Mouse (Mus musculus): ENCODE measurements at regions not wholly inside any gene's neighbourhood (a gene's known extent, or its start where the extent isn't known, plus 50 kb on each side); places are given as distances from the start of the nearest gene placed in this dataset.

GRCm38 (mm10) chr7:125104011-125104410 lies 340.5 kb upstream of the Kdm8 start:
- Histone ChIP-seq H3K4me1 (ENCODE audit: control insufficient read depth, insufficient read depth, insufficient read length, low read length) (no peaks in the 10 kb centered on the region), H3K27ac (replicated peaks; ENCODE audit: low read depth, low read length) (no peak overlapping the region), H3K4me3 (ENCODE audit: insufficient read depth, low read depth, low read length) (no peak overlapping the region)

GRCm38 (mm10) chr7:125112820-125113273 lies 331.6 kb upstream of the Kdm8 start:
- H3K4me1 ChIP-seq (ENCODE audit: control insufficient read depth, insufficient read depth, insufficient read length, low read length) = no peaks in the 10 kb centered on the region
- H3K4me3 ChIP-seq (ENCODE audit: insufficient read depth, low read depth, low read length) = no peak overlapping the region

GRCm38 (mm10) chr7:125115322-125115996 lies 329.0 kb upstream of the Kdm8 start:
- no peaks in the 10 kb centered on the region for H3K4me1 ChIP-seq (ENCODE audit: control insufficient read depth, insufficient read depth, insufficient read length, low read length)
- no peak overlapping the region for H3K4me3 ChIP-seq (ENCODE audit: insufficient read depth, low read depth, low read length)

More at GRCm38 (mm10) chr7:125112820-125113273, 331.6 kb upstream of the Kdm8 start:
- no peak overlapping the region for H3K27ac ChIP-seq (replicated peaks; ENCODE audit: low read depth, low read length)

DNA sequence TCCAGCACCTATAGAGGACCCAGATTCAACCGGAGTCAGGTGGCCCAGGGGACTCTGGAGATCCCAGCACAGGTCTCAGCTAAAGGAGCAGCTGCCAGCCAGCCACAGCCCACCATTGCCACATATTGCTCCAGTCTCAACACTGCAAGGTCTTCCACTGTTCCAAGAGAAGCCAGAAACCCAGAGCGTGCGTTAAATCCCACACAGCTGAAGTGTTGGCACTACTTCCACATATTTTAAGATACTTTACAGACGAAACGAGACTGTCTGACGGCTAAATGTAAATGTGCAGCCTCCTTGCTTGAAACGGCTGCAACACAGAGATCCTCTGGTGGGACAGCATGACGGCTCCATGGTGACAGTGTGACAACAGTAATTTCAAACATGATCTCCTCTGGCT lies 327.3 kb upstream of the Kdm8 start:
- Histone ChIP-seq H3K4me1 (ENCODE audit: control insufficient read depth, insufficient read depth, insufficient read length, low read length) (no peaks in the 10 kb centered on the region), H3K27ac (replicated peaks; ENCODE audit: low read depth, low read length) (no peak overlapping the region), H3K4me3 (ENCODE audit: insufficient read depth, low read depth, low read length) (no peak overlapping the region)

More at GRCm38 (mm10) chr7:125115322-125115996, 329.0 kb upstream of the Kdm8 start:
- no peak overlapping the region for H3K27ac ChIP-seq (replicated peaks; ENCODE audit: low read depth, low read length)

GRCm38 (mm10) chr7:125129187-125129586 lies 315.3 kb upstream of the Kdm8 start:
- Histone ChIP-seq H3K4me3 (ENCODE audit: insufficient read depth, low read depth, low read length) (no peak overlapping the region), H3K4me1 (ENCODE audit: control insufficient read depth, insufficient read depth, insufficient read length, low read length) (no peaks in the 10 kb centered on the region), H3K27ac (replicated peaks; ENCODE audit: low read depth, low read length) (no peak overlapping the region)

DNA sequence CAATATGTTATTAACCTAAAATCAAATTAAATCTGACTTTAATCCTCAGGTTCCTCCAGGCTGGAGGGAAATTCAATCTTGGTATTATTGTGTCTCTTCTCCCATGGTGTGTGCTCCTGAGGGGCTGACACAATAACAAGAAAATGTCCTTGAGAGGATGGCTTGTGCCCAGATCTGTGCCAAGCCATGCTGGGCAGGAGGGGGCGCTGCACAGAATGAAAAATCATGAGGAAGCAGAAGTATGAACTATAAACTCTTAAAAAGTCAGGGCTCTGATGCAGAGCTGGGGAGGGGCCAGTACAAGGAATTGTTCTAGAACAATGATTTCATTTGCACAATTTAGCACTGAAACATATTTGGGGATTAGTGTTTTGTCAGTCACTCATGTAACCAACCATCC lies 312.5 kb upstream of the Kdm8 start:
- Histone ChIP-seq H3K4me1 (ENCODE audit: control insufficient read depth, insufficient read depth, insufficient read length, low read length) (no peaks in the 10 kb centered on the region), H3K27ac (replicated peaks; ENCODE audit: low read depth, low read length) (no peak overlapping the region), H3K4me3 (ENCODE audit: insufficient read depth, low read depth, low read length) (no peak overlapping the region)

DNA sequence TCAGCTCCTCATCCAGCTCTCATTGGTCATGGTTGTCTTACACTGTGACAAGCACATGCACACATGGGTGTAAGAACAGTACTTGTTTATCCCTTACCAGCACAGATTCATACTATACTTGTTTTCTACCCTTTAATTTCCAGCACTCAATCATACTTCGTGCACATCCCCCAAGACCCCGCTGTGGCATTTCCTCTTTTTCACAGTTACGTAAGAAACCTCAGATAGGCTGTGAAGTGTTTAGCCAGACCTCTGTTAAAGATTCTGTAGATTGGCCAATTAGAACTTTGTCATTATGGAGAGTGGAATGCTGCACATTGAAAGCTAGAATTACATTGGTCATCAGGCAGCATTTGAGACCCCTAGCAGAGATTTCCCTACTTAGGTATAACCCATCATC lies 305.9 kb upstream of the Kdm8 start:
- Histone ChIP-seq H3K4me1 (ENCODE audit: control insufficient read depth, insufficient read depth, insufficient read length, low read length) (no peaks in the 10 kb centered on the region), H3K27ac (replicated peaks; ENCODE audit: low read depth, low read length) (no peak overlapping the region), H3K4me3 (ENCODE audit: insufficient read depth, low read depth, low read length) (no peak overlapping the region)

GRCm38 (mm10) chr7:125139196-125139595 lies 305.3 kb upstream of the Kdm8 start:
- Histone ChIP-seq H3K27ac (replicated peaks; ENCODE audit: low read depth, low read length) (no peak overlapping the region), H3K4me1 (ENCODE audit: control insufficient read depth, insufficient read depth, insufficient read length, low read length) (no peaks in the 10 kb centered on the region), H3K4me3 (ENCODE audit: insufficient read depth, low read depth, low read length) (no peak overlapping the region)

GRCm38 (mm10) chr7:125140854-125141253 lies 303.6 kb upstream of the Kdm8 start:
- Histone ChIP-seq H3K4me1 (ENCODE audit: control insufficient read depth, insufficient read depth, insufficient read length, low read length) (no peaks in the 10 kb centered on the region), H3K27ac (replicated peaks; ENCODE audit: low read depth, low read length) (no peak overlapping the region), H3K4me3 (ENCODE audit: insufficient read depth, low read depth, low read length) (no peak overlapping the region)

DNA sequence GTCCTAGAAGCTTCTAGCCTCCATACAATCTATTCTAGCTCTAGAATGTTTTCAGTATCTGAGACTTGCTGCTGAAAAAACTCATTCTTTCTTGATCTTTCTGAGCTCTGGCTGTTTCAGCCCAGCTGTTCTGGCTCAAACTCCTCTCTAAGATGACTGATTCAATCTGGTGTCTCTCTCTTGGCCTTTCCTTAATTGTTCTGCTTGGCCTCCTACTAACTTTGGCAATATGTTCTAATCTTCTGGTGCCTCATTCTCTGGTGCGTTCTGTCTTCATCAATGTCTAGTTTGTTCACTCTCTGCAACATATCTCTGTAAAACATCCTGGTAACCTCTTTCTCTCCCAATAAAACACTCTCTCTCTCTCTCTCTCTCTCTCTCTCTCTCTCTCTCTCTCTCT lies 302.6 kb upstream of the Kdm8 start:
- no peak overlapping the region for H3K4me3 ChIP-seq (ENCODE audit: insufficient read depth, low read depth, low read length)
- H3K4me1 ChIP-seq (ENCODE audit: control insufficient read depth, insufficient read depth, insufficient read length, low read length) = no peaks in the 10 kb centered on the region

GRCm38 (mm10) chr7:125146025-125146424 lies 298.5 kb upstream of the Kdm8 start:
- no peaks in the 10 kb centered on the region for H3K4me1 ChIP-seq (ENCODE audit: control insufficient read depth, insufficient read depth, insufficient read length, low read length)
- no peak overlapping the region for H3K4me3 ChIP-seq (ENCODE audit: insufficient read depth, low read depth, low read length)
- H3K27ac ChIP-seq (replicated peaks; ENCODE audit: low read depth, low read length) = no peak overlapping the region

More for the DNA sequence above, 302.6 kb upstream of the Kdm8 start:
- H3K27ac ChIP-seq (replicated peaks; ENCODE audit: low read depth, low read length) = no peak overlapping the region

DNA sequence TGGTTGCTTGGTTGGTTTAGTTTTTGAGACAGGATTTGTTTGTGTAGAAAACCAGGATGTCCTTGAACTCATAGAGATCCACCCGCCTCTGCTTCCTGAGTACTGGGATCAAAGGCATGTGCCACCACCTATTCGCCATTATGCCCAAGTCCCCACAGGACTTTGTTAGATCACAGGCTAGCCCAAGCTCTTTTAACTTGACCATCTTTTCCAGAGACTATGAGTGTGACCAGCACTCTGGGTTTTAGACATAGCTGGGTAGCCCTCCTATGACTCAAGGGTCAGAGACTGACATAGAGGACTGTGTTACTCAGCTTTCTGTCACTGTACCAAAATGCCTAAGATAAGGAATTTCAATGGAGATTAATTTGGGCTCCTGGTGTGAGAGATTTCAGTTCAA lies 295.3 kb upstream of the Kdm8 start:
- H3K4me3 ChIP-seq (ENCODE audit: insufficient read depth, low read depth, low read length) = no peak overlapping the region

GRCm38 (mm10) chr7:125149740-125150139 lies 294.7 kb upstream of the Kdm8 start:
- H3K4me1 ChIP-seq (ENCODE audit: control insufficient read depth, insufficient read depth, insufficient read length, low read length) = no peaks in the 10 kb centered on the region
- H3K4me3 ChIP-seq (ENCODE audit: insufficient read depth, low read depth, low read length) = no peak overlapping the region
- H3K27ac ChIP-seq (replicated peaks; ENCODE audit: low read depth, low read length) = no peak overlapping the region

More for the DNA sequence above, 295.3 kb upstream of the Kdm8 start:
- H3K4me1 ChIP-seq (ENCODE audit: control insufficient read depth, insufficient read depth, insufficient read length, low read length) = no peaks in the 10 kb centered on the region
- H3K27ac ChIP-seq (replicated peaks; ENCODE audit: low read depth, low read length) = no peak overlapping the region

GRCm38 (mm10) chr7:125152281-125152680 lies 292.2 kb upstream of the Kdm8 start:
- no peak overlapping the region for H3K27ac ChIP-seq (replicated peaks; ENCODE audit: low read depth, low read length)
- H3K4me3 ChIP-seq (ENCODE audit: insufficient read depth, low read depth, low read length) = no peak overlapping the region
- H3K4me1 ChIP-seq (ENCODE audit: control insufficient read depth, insufficient read depth, insufficient read length, low read length) = no peaks in the 10 kb centered on the region

- no peak overlapping the region for H3K27ac ChIP-seq (replicated peaks; ENCODE audit: low read depth, low read length)
- no peak overlapping the region for H3K4me3 ChIP-seq (ENCODE audit: insufficient read depth, low read depth, low read length)
- H3K4me1 ChIP-seq (ENCODE audit: control insufficient read depth, insufficient read depth, insufficient read length, low read length) = no peaks in the 10 kb centered on the region
Measured at GRCm38 (mm10) chr7:125155291-125155690, 289.2 kb upstream of the Kdm8 start.

- Histone ChIP-seq H3K4me3 (ENCODE audit: insufficient read depth, low read depth, low read length) (no peak overlapping the region), H3K4me1 (ENCODE audit: control insufficient read depth, insufficient read depth, insufficient read length, low read length) (no peaks in the 10 kb centered on the region), H3K27ac (replicated peaks; ENCODE audit: low read depth, low read length) (no peak overlapping the region)
Measured at GRCm38 (mm10) chr7:125166881-125167351, 277.6 kb upstream of the Kdm8 start.

All from brown adipose tissue, adult 24 weeks (tissue).